Mouse (Mus musculus): ENCODE results near the gene Cfap74. TPM values are rescaled to one million over a fixed set of nuclear protein-coding genes. Genes with fewer than 3 reads are reported as not detected.

The Cfap74 gene
- total and polyA plus RNA-seq, 3 experiments: 0.26 to 0.78 (median 0.32) TPM

DNA sequence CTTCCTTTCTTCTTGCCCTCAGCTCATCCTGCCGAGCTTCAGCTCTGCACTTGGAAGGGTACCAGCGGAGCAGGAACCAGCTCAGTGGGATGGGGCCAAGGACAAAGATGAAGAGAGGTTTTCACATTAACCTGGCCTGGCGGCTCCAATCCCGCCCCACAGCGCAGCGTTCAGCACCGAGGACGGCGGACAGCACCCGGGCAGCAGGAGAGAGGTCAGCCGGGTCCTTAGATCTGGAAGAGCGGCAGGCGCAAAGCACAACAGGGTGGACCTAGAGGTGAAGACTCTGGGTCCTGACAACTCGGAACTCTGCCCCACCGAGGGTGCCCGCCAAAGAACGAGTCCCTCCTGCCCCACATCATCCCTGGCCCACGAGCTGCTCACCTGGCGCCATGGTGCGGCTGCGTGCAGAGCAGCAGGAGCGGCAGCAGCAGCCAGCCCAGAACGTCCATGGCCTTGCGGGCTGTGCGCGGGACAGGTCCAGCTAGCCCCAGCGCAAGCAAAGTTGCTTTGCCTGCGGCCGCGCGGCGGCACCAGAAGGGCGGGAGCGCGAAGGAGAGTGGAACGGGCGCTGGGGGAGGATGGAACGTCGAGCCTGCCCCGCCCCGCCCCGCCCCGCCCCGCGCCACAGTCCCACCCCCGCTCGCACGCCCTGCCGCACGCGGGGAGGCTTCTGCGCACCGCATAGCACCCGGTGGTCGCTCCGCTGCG is 11.3 kb upstream of the Cfap74 start, which contains the start of gene Gabrd:
TSS of gene Gabrd (minus strand) at position 602 of the 711 bp plus-strand sequence.
- Histone ChIP-seq H3K4me3 (no peak within 1 kb of the TSS), H3K27ac (no peak within 1 kb of the TSS), H3K4me1 (ENCODE audit: control insufficient read depth, insufficient read depth, low read length) (no peaks in the 10 kb centered on the region), H3K27me3 (ENCODE audit: control insufficient read depth, insufficient read depth, low read length) (peaks cover 2% of the 10 kb centered on the region; the same call in 1 of the 2 replicates), H3K36me3 (ENCODE audit: control insufficient read depth, insufficient read depth, low read length) (no peaks in the 10 kb centered on the region), H3K9ac (ENCODE audit: low read depth, low read length) (no peak within 1 kb of the TSS), H3K79me2 (replicated peaks; ENCODE audit: control insufficient read depth, insufficient read depth, low read length) (no peaks in the 10 kb centered on the region)
- intact Hi-C loops (cut with DNase I): no loop called here
- peak; percentile 24 to 64 for DNase-seq
- 1% methylated on average over 50 of the region's 57 CpGs for WGBS
- TF ChIP-seq EP300 (IDR thresholded peaks at IDR 0.05; ENCODE audit: insufficient read depth, low read depth, low read length): no peak

DNA sequence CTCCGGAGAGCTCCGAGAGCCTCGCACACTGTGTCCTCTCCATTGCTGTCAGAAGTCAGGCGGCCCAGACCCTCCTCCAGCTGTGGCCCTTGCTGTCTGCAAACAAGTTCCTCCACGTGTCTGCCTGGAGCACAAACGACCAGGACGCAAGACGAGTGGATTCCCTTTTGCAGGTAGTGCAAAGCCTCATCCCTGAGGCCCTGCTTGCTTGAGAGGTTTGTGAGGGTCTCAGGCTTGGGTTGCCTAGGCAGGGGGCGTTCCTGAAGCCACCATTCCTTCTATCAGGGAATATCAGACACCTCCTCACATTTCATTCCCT is 10.8 kb upstream of the Cfap74 start:
- no peak for DNase-seq
- H3K79me2 ChIP-seq (replicated peaks; ENCODE audit: control insufficient read depth, insufficient read depth, low read length): no peaks in the 10 kb centered on the region
- no peak overlapping the region for H3K4me3 ChIP-seq
- TF ChIP-seq EP300 (IDR thresholded peaks at IDR 0.05; ENCODE audit: insufficient read depth, low read depth, low read length) (no peak), POLR2A (IDR thresholded peaks at IDR 0.05; ENCODE audit: insufficient read depth, low read depth, low read length) (no peak), CTCF (IDR thresholded peaks at IDR 0.05) (no peak)
- H3K4me1 ChIP-seq (ENCODE audit: control insufficient read depth, insufficient read depth, low read length): no peaks in the 10 kb centered on the region
- H3K36me3 ChIP-seq (ENCODE audit: control insufficient read depth, insufficient read depth, low read length): no peaks in the 10 kb centered on the region
- intact Hi-C loops (cut with DNase I): no loop called here
- 4% methylated on average over 9 of the region's 9 CpGs for WGBS
- H3K9ac ChIP-seq (ENCODE audit: low read depth, low read length): no peak overlapping the region
- peaks cover 2% of the 10 kb centered on the region; the same call in 1 of the 2 replicates for H3K27me3 ChIP-seq (ENCODE audit: control insufficient read depth, insufficient read depth, low read length)
- no peak overlapping the region for H3K27ac ChIP-seq

DNA sequence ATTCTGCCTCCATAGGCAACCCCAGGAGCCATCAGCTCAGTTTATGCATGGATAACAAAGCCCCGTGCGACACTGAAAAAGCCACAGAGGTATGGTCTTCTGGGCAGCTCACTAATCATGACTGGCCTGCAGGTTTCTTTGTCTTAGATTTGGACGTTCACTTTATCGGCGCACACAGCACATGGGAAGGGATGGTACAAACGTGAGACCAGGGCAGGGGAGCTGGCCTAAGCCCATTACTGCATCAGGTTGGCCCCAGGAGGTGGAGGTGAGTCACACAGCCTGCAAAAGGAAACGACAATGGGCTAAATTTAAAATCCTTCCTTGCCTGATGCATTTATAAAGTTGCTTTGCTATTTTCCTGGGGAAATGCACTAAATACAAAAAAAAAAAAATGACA is 7.9 kb upstream of the Cfap74 start:
- Histone ChIP-seq H3K36me3 (ENCODE audit: control insufficient read depth, insufficient read depth, low read length) (no peaks in the 10 kb centered on the region), H3K27me3 (ENCODE audit: control insufficient read depth, insufficient read depth, low read length) (peaks cover 2% of the 10 kb centered on the region; the same call in 1 of the 2 replicates), H3K9ac (ENCODE audit: low read depth, low read length) (no peak overlapping the region), H3K79me2 (replicated peaks; ENCODE audit: control insufficient read depth, insufficient read depth, low read length) (no peaks in the 10 kb centered on the region), H3K4me1 (ENCODE audit: control insufficient read depth, insufficient read depth, low read length) (no peaks in the 10 kb centered on the region), H3K27ac (no peak overlapping the region), H3K4me3 (no peak overlapping the region)
- intact Hi-C loops (cut with DNase I): no loop called here
- TF ChIP-seq POLR2A (IDR thresholded peaks at IDR 0.05; ENCODE audit: insufficient read depth, low read depth, low read length) (no peak), EP300 (IDR thresholded peaks at IDR 0.05; ENCODE audit: insufficient read depth, low read depth, low read length) (no peak), CTCF (IDR thresholded peaks at IDR 0.05) (no peak)
- DNase-seq: no peak
- 58% methylated on average over 7 of the region's 7 CpGs for WGBS

DNA sequence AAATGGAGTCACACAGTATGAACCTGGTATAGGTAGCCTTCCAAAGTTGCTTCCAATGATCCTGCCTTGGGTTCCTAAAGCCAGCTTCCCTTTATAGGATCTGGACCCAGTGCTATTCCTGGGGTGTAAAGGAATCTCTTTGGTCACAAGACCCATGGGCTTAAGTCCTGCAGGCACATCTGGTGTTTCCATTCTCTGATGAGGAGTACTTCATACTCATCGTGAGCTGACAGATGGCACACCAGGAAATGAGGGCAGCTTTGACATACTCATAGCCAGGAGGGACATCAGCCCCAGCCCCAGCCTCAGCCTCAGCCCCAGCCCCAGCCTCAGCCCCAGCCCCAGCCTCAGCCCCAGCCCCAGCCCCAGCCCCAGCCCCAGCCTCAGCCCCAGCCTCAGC is 6.5 kb upstream of the Cfap74 start:
- Histone ChIP-seq H3K4me3 (no peak overlapping the region), H3K36me3 (ENCODE audit: control insufficient read depth, insufficient read depth, low read length) (no peaks in the 10 kb centered on the region), H3K27me3 (ENCODE audit: control insufficient read depth, insufficient read depth, low read length) (peaks cover 2% of the 10 kb centered on the region; the same call in 1 of the 2 replicates), H3K27ac (no peak overlapping the region), H3K9ac (ENCODE audit: low read depth, low read length) (no peak overlapping the region), H3K4me1 (ENCODE audit: control insufficient read depth, insufficient read depth, low read length) (no peaks in the 10 kb centered on the region), H3K79me2 (replicated peaks; ENCODE audit: control insufficient read depth, insufficient read depth, low read length) (no peaks in the 10 kb centered on the region)
- DNase-seq: no peak
- intact Hi-C loops (cut with DNase I): no loop called here
- TF ChIP-seq EP300 (IDR thresholded peaks at IDR 0.05; ENCODE audit: insufficient read depth, low read depth, low read length) (no peak), CTCF (IDR thresholded peaks at IDR 0.05) (no peak), POLR2A (IDR thresholded peaks at IDR 0.05; ENCODE audit: insufficient read depth, low read depth, low read length) (no peak)
- 29% methylated on average over 1 of the region's 1 CpGs for WGBS

DNA sequence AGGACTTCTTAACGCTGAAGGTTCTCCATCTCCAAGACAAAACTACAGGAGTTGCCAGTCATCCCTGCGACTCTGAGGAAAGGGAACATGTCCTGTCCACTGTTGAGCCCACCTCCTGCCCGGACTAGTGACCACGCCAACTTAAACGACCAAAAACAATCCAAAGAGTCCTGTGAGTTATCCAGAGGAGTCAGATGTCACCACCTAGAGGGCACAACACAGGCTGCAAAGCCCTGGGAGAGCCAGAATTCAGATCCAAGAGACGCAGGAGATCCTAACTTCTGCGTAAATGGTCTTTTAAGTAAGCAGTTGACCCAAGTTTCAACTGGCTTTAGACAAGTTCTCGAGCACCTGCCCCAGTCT is 314 bp upstream of the Cfap74 start:
- no peak for DNase-seq
- Histone ChIP-seq H3K4me1 (ENCODE audit: control insufficient read depth, insufficient read depth, low read length) (no peaks in the 10 kb centered on the region; the same call in 1 of the 2 replicates), H3K9ac (ENCODE audit: low read depth, low read length) (no peak overlapping the region), H3K4me3 (peak overlapping the region; percentile 41), H3K27ac (no peak overlapping the region), H3K79me2 (replicated peaks; ENCODE audit: control insufficient read depth, insufficient read depth, low read length) (no peaks in the 10 kb centered on the region), H3K27me3 (ENCODE audit: control insufficient read depth, insufficient read depth, low read length) (no peaks in the 10 kb centered on the region), H3K36me3 (ENCODE audit: control insufficient read depth, insufficient read depth, low read length) (no peaks in the 10 kb centered on the region)
- WGBS: 5% methylated on average over 8 of the region's 8 CpGs
- TF ChIP-seq EP300 (IDR thresholded peaks at IDR 0.05; ENCODE audit: insufficient read depth, low read depth, low read length): no peak
- TF ChIP-seq CTCF (IDR thresholded peaks at IDR 0.05): peak; percentile 45
- TF ChIP-seq POLR2A (IDR thresholded peaks at IDR 0.05; ENCODE audit: insufficient read depth, low read depth, low read length): no peak
- intact Hi-C loops (cut with DNase I): no loop called here

DNA sequence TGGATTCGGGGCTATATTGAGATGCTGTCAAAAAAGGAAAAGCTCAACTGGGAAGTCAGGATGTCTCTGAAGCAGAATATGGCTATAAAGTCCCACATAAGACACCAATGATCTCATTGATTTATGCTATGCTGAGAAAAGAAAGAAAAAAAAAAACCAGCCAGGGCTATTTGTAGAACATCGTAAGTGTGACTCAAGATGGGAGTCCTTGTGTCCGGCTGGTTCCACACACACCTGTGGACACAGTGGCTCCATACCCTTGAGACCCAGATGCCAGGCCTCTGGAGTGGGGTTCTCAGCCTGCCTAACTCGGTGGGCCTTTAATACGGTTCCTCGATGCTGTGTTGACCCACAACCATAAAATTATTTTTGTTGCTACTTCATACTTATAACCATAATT is 3.1 kb downstream of the Cfap74 start:
- intact Hi-C loops (cut with DNase I): no loop called here
- Histone ChIP-seq H3K27ac (no peak overlapping the region), H3K4me3 (no peak overlapping the region), H3K4me1 (ENCODE audit: control insufficient read depth, insufficient read depth, low read length) (no peaks in the 10 kb centered on the region; the same call in 1 of the 2 replicates), H3K27me3 (ENCODE audit: control insufficient read depth, insufficient read depth, low read length) (no peaks in the 10 kb centered on the region; the same call in 1 of the 2 replicates), H3K9ac (ENCODE audit: low read depth, low read length) (no peak overlapping the region), H3K36me3 (ENCODE audit: control insufficient read depth, insufficient read depth, low read length) (no peaks in the 10 kb centered on the region), H3K79me2 (replicated peaks; ENCODE audit: control insufficient read depth, insufficient read depth, low read length) (no peaks in the 10 kb centered on the region)
- no peak for TF ChIP-seq CTCF (IDR thresholded peaks at IDR 0.05)
- no peak for TF ChIP-seq POLR2A (IDR thresholded peaks at IDR 0.05; ENCODE audit: insufficient read depth, low read depth, low read length)
- no peak for TF ChIP-seq EP300 (IDR thresholded peaks at IDR 0.05; ENCODE audit: insufficient read depth, low read depth, low read length)
- no peak for DNase-seq
- WGBS: 83% methylated on average over 6 of the region's 6 CpGs
